Mouse (Mus musculus) kidney, postnatal 4 days (tissue): ENCODE measurements at regions not wholly inside any gene's neighbourhood (a gene's known extent, or its start where the extent isn't known, plus 50 kb on each side); places are given as distances from the start of the nearest gene placed in this dataset.
"Not testable (repeated sequence)": the region's sequence is repeated elsewhere in the genome, so short reads cannot be mapped to it uniquely, and the experiment has no call there.

Experiments used
- DNase-seq, 2 experiments: peaks; one replicate each; pipeline ENCODE4 v3.0.0; 2021; ENCODE audit warnings: mixed read lengths in 2 of 2

- peak; percentile 6 to 11 for DNase-seq
Observed at GRCm38 (mm10) chr8:34280433-34280832, 168.9 kb upstream of the Gm10131 start.

GRCm38 (mm10) chr8:34275977-34276660 is 164.6 kb upstream of the Gm10131 start:
- DNase-seq: no peak

- not testable (repeated sequence) for DNase-seq
Observed at GRCm38 (mm10) chr8:34274796-34275195, 163.3 kb upstream of the Gm10131 start.

DNA sequence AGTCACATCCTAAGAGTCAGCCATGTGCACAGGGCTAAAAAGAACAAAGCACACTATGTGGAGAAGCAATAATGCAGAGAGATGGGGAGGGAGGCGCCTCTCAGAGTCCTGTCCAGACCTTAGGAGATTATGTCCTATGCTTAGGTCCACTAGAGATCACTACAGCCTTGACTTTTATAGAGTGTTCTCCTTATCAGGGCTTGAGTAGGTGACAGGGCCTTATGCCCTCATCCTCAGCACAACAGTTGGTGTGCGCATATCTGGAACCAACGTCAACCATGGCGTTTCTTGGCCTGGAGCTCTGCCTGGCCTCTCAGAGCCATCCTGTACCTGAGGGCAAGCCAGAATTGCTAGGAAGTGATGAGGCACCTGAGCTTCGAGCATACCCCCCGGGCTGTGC is 162.6 kb upstream of the Gm10131 start:
- DNase-seq: no peak

- DNase-seq: peak in 1 of 2 experiments; percentile 6
Observed at GRCm38 (mm10) chr8:34269848-34270247, 158.3 kb upstream of the Gm10131 start.

- peak in 1 of 2 experiments; percentile 10 for DNase-seq
Observed at GRCm38 (mm10) chr8:34268806-34269520, 157.4 kb upstream of the Gm10131 start.

- no peak for DNase-seq
Observed at GRCm38 (mm10) chr8:34254978-34255377, 143.4 kb upstream of the Gm10131 start.

DNA sequence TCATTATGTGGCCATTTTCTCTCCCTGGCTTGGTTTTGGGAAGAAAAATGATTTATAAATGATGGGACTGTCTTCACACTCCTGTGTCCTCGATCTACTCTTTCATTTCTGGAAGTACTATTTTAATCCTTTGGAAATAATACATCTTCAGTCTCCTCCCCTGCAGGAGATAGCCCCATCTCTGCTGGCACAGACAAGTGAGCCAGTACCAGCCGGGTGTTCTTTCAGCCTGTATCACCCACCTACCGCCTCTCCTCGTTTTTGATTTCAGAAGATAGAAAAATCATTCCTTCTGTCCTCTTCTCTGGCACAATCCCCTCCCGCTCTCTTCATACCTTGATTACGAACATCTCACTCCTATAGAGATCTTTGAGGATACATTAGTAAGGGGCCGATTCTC is 140.4 kb upstream of the Gm10131 start:
- DNase-seq: no peak

DNA sequence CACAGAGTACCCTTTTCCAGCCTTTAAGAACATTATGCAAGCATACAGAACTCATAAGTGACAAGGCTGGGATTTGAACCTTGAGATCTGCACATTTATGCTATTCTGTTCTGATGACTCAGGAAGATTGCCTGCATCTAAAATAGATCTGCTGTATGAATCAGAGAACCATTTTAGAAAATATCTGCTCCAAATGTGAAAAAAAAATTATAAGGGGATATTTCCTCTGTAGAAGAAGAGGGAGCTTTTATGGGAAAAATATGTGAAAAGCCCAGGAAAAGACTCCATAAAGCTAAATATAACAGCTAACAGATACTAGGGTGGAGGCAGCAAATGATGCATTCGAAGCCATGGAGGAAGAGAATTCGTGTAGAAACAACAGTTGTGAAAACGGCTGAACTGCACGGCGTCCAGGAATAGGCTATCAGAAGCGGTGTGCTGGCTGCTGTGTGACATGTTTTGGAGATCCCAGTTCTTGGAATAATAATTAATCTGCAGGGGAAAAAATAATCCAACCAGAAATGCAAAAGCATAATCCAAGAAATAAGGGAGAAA is 127.9 kb upstream of the Gm10131 start:
- DNase-seq: no peak

DNA sequence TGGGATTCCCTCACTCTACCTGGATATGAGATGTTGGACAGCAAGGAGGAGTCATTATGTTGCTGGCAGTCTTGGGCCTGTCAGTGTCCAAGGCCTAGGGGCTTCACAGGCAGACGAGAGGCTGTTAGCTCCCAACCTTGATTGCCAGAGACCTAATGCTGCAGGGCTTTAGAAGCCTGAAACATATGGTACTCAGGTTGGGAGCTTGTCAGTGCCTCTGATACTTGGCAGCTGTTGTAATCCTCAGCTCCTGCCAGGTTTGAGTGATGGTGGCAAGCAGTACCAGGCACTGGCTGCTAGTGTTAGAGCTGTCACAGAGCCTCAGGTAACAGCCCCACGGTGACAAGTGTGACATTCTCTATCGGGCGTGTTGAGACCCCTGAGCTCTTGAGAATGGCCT is 122.2 kb upstream of the Gm10131 start:
- DNase-seq: no peak

GRCm38 (mm10) chr8:34229477-34229876 is 117.9 kb upstream of the Gm10131 start:
- DNase-seq: peak in 1 of 2 experiments; percentile 4

DNA sequence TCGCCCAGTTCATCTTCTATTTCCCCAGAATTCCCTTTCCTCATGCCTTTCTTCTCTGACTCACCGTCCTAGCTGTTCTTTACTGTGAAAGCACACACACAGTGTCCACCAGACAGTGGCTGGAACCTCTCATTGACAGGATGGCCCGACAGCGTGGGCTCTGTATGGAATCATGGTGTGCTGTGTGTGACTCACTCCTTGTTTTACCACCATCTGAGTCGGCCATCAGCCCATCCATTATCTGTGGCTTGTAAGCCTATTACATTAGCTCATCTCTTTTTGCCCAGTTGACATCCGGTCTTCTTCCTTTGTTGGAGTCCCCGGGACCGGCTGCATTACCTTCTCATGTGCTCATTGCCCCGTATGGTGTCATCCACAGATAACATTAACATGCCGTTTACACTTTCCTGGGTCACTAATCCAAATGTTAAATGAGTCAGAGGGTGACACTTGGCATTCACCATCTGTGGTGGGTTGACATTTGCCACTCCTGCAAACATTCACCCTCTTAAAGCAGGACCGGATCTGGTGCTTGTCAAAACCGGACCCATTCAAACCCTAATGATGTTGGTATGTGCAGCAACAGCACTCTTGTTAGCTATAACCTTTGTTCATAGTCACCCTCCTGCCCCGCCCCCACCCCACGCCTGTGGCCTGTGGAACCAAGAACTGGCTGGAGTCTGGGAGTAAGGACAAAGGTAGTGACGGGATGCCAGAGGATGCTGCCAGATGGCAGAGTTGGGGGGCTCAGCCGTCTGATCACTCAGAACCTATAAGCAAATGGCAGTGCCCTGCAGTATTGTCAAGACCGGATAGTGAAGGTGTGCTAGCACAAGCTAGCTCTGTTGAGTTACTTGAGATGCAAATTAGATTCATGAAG is 113.7 kb upstream of the Gm10131 start:
- peak in 1 of 2 experiments; percentile 10 for DNase-seq

DNA sequence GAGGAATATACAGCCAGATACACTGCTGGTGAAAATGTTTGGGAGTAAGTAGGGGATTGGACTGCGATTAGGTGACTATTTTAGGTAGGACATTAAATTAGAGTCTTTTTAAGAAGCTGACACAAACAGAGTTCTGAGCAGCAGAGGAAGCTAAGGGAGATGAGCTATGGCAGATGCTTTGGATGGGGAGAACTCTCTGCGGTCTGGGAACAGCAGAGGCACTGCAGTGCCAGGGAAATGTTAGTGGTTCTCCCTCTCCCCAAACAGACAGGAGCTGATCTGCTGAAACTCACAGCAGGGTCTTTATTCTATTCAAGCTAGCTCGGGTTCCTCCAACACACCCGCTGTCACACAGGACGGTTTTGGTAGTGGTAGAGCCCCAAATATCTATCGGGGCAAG is 110.7 kb upstream of the Gm10131 start:
- no peak for DNase-seq
